Mouse (Mus musculus) ES-Bruce4 (cell line): ENCODE measurements around the gene Ubap1l.

Source experiments
- CTCF ChIP-seq: IDR thresholded peaks from one replicate; pipeline ENCODE4 v1.8.1; 2011; ENCODE audit warnings: low read depth, low read length
- EP300 ChIP-seq: IDR thresholded peaks from 2 replicates; pipeline ENCODE4 v1.6.1; 2011; ENCODE audit warnings: low read depth, low read length; ENCODE audit not compliant: insufficient read depth
- POLR2A ChIP-seq: IDR thresholded peaks from one replicate; pipeline ENCODE4 v1.8.1; 2011; ENCODE audit warnings: low read length; ENCODE audit not compliant: insufficient read depth

DNA sequence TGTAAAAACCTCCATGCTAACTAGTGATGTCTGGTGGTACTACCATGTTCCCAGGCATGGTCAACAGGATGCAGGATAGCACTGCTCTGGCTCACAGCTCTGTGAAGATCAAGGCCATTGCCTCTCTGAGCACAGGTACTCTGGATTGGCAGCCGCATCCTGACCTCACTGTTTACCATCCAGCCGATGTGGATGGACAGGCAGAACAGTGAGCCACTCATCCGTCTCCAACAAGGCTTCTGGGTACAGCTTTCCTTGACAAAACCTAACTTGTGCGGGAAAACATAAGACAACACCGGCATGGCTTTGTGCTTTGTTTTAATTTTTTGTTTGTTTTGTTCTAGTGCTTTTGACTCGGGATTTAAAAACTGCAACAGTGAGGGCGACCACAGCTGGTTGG, 4.9 kb downstream of the Ubap1l start:
- TF ChIP-seq POLR2A, result no peak
- no peak for TF ChIP-seq CTCF
- TF ChIP-seq EP300, result no peak
